Mouse (Mus musculus) erythroblast, embryonic 14.5 days (primary cell): ENCODE data around the gene Vps41.

ENCODE experiments used
- GATA1 ChIP-seq: IDR thresholded peaks from 2 replicates; pipeline ENCODE4 v1.6.1; 2012; ENCODE audit warnings: low read length, inconsistent platforms, mixed read lengths
- TAL1 ChIP-seq: IDR thresholded peaks from 3 replicates; pipeline ENCODE4 v1.6.1; 2012; ENCODE audit warnings: low read length, inconsistent platforms, mixed read lengths

DNA sequence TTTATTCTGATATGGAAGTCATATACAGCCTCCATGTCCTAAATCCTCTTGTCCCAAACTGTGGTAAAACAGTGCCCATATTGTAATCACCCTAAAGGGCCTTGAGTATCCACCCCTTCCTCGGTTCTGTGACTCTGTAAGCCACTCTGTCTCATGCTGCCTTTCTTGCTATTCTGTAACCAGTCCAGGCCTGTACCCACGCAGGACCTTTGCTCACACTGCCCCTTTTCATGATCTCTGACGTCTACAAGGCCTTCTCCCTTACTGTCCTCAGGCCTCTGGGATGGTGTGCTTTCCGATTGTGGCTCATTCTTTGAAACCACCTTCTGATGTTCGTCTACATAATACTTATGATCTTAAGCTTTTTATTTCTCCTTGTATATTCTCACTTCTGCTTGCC lies 1.4 kb downstream of the Vps41 start:
- no peak for TF ChIP-seq GATA1
- TF ChIP-seq TAL1, result no peak
